Mouse (Mus musculus) cerebellum, adult 2 months (tissue): Measurements from ENCODE around the gene Arhgef18. TPM values are rescaled to one million over a fixed set of nuclear protein-coding genes. Genes with fewer than 3 reads are reported as not detected.

ENCODE experiments used
- DNase-seq, 2 experiments: peaks; one replicate each; pipeline ENCODE4 v3.0.0; 2021
- H3K27ac ChIP-seq: fragments of 200-500 bp; 2 replicates; pipeline ENCODE4 v1.5.1; 2012; ENCODE audit warnings: low read length, control low read depth, inconsistent platforms; ENCODE audit not compliant: insufficient read depth
- H3K27me3 ChIP-seq: fragments of 200-500 bp; 2 replicates; pipeline ENCODE4 v1.6.1; 2012; ENCODE audit warnings: inconsistent platforms, mild to moderate bottlenecking, low read length, moderate library complexity; ENCODE audit not compliant: control insufficient read depth, insufficient read depth
- H3K4me1 ChIP-seq: fragments of 200-500 bp; 2 replicates; pipeline ENCODE4 v1.6.1; 2011; ENCODE audit warnings: low read length; ENCODE audit not compliant: control insufficient read depth, insufficient read depth
- H3K4me3 ChIP-seq: fragments of 200-500 bp; replicated peaks from 2 replicates; pipeline ENCODE3; 2011; ENCODE audit warnings: mild to moderate bottlenecking, low read depth, low read length, control low read depth; ENCODE audit not compliant: insufficient read depth
- CTCF ChIP-seq: fragments of 200-500 bp; IDR thresholded peaks from 2 replicates; pipeline ENCODE4 v1.5.1; 2011; ENCODE audit warnings: low read depth, mild to moderate bottlenecking, control low read depth, low read length, moderate library complexity, borderline replicate concordance; ENCODE audit not compliant: insufficient read depth
- POLR2A ChIP-seq: fragments of 200-500 bp; IDR thresholded peaks from 2 replicates; pipeline ENCODE4 v1.6.1; 2011; ENCODE audit warnings: low read length, control low read depth, borderline replicate concordance; ENCODE audit not compliant: insufficient read depth
- WGBS: fragments of 180-500 bp; shearing (Covaris S2); methylation state at CpG from one replicate; pipeline ENCODE4 v1.1.7; 2018; 5-methylcytosine and 5-hydroxymethylcytosine counted together
- polyA plus RNA-seq: library from polyadenylated mRNA; depleted of rRNA; stranded (reverse); fragments of >200 nt; gene quantifications from 2 replicates; pipeline ENCODE4 v1.2.3, GENCODE M21; 2012

The Arhgef18 gene
- polyA plus RNA-seq, 1 experiment: 31.2 TPM

DNA sequence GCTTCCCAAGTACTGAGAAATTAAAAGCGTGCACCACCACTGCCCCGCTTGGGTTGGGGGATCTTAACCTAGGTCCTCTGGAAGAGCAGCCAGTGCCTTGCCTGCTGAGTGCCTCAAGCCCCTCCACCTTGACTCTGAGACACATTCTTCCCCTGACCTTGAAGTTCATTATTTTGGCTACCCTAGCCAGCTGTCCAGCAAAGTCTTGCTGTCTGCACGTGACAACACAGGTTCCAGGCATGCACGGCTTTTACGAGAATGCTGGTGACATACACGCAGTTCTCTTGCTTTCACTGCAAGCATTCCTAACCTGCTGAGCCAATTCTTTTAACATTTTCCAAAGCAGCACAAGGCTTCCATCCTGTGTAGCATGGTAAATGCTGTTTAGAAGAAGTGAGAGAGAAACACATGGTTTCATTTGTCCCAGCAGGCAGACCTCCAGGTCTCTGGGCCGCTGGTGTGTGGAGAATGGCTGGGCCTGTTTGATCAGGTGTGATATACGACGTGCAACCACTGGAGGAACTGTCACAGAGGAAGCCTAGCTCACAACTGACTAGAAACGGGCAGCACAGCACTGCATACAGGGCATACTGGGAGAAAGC is 27.4 kb downstream of the Arhgef18 start:
- no peak for DNase-seq
- no peaks in the 10 kb centered on the region for H3K27me3 ChIP-seq
- no peak overlapping the region for H3K4me3 ChIP-seq
- peaks cover 5% of the 10 kb centered on the region for H3K4me1 ChIP-seq
- H3K27ac ChIP-seq: no peak overlapping the region
- TF ChIP-seq POLR2A (no peak), CTCF (no peak)
- WGBS: 84% methylated on average over 10 of the region's 10 CpGs

DNA sequence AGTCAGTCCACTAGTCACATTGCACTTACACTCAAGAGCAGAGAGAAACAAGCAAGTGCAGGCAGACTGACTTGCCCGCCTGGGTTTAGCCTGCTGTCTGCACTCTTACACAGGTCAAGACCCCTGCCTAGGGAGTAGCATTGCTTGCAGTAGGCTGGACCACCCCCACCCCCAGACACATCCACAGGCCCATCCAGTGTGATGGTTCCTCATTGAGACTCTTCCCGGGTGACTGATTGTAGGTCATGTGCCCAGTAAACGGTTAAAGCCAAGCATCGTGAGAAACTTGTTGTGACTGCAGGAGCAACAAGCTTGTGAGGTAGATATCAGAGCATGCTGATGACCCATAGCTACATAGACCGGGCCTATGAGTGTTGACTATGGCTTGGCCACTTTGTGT is 28.7 kb downstream of the Arhgef18 start:
- no peak for DNase-seq
- no peak overlapping the region for H3K4me3 ChIP-seq
- H3K4me1 ChIP-seq: no peaks in the 10 kb centered on the region
- H3K27ac ChIP-seq: no peak overlapping the region
- no peak for TF ChIP-seq CTCF
- TF ChIP-seq POLR2A: no peak
- no peaks in the 10 kb centered on the region for H3K27me3 ChIP-seq
- WGBS: 90% methylated on average over 5 of the region's 5 CpGs

DNA sequence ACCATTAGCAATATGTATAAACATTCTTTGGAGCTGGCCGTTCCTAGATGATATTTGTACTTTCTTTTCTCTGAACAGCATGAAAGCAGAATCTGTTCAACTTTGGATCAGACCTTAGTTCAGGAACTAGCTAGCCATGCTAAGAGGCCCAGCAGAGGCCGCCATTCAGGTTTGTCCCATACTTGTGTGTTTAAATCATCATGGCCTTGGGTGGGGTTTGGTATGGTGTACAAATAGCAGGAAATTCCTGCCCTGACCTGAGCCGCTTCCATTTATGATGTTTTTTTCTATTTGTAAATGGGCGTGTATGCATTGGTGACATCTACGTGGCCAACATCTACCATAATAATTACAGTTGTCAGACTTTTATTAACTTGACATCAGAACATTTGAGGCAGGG is 32.4 kb downstream of the Arhgef18 start:
- no peak for DNase-seq
- no peaks in the 10 kb centered on the region; the same call in 1 of the 2 replicates for H3K4me1 ChIP-seq
- TF ChIP-seq POLR2A: no peak
- no peak for TF ChIP-seq CTCF
- no peak overlapping the region for H3K4me3 ChIP-seq
- 94% methylated on average over 5 of the region's 5 CpGs for WGBS
- H3K27ac ChIP-seq: no peak overlapping the region
- H3K27me3 ChIP-seq: no peaks in the 10 kb centered on the region

DNA sequence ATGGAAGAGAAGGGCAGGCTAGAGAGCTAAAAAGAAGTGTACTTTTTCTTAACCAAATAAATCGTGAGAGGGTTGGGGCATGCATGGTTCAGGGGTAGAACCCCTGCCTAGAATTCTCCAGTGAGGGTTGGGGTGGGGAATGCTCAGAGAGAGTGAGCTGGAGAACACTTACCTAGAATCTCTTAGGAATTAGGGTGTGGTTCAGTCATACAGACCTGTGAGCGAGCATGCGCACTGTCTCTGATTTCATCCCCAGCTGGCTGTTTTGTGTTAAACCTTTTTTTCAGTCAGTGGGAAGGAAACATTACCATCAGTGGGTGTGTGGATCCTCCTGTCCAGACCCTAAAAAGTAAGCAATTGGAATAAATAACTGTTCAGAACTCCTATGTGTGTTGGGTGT is 33.4 kb downstream of the Arhgef18 start:
- Histone ChIP-seq H3K4me1 (no peaks in the 10 kb centered on the region; the same call in 1 of the 2 replicates), H3K27me3 (no peaks in the 10 kb centered on the region), H3K27ac (no peak overlapping the region), H3K4me3 (no peak overlapping the region)
- DNase-seq: no peak
- TF ChIP-seq POLR2A (no peak), CTCF (no peak)
- WGBS: 94% methylated on average over 3 of the region's 3 CpGs

- Histone ChIP-seq H3K27me3 (no peaks in the 10 kb centered on the region), H3K4me3 (no peak overlapping the region), H3K27ac (no peak overlapping the region), H3K4me1 (no peaks in the 10 kb centered on the region; the same call in 1 of the 2 replicates)
- 93% methylated on average over 2 of the region's 2 CpGs for WGBS
- TF ChIP-seq CTCF (no peak), POLR2A (no peak)
- no peak for DNase-seq
Measured at GRCm38 (mm10) chr8:3428426-3428825, 35.6 kb downstream of the Arhgef18 start.

- H3K4me1 ChIP-seq: no peaks in the 10 kb centered on the region; the same call in 1 of the 2 replicates
- 14% methylated on average over 2 of the region's 2 CpGs for WGBS
- no peak overlapping the region for H3K4me3 ChIP-seq
- TF ChIP-seq CTCF (no peak), POLR2A (no peak)
- no peaks in the 10 kb centered on the region for H3K27me3 ChIP-seq
- H3K27ac ChIP-seq: no peak overlapping the region
- DNase-seq: peak; percentile 79 to 88
Measured at GRCm38 (mm10) chr8:3429966-3430365, 37.2 kb downstream of the Arhgef18 start.

- 89% methylated on average over 3 of the region's 3 CpGs for WGBS
- no peak overlapping the region for H3K4me3 ChIP-seq
- no peak for DNase-seq
- no peaks in the 10 kb centered on the region; the same call in 1 of the 2 replicates for H3K4me1 ChIP-seq
- no peaks in the 10 kb centered on the region for H3K27me3 ChIP-seq
- TF ChIP-seq POLR2A (no peak), CTCF (no peak)
- no peak overlapping the region for H3K27ac ChIP-seq
Measured at GRCm38 (mm10) chr8:3431113-3431512, 38.3 kb downstream of the Arhgef18 start.

GRCm38 (mm10) chr8:3436492-3436891 is 43.7 kb downstream of the Arhgef18 start:
- 70% methylated on average over 6 of the region's 6 CpGs for WGBS

More at GRCm38 (mm10) chr8:3436492-3436891, 43.7 kb downstream of the Arhgef18 start:
- TF ChIP-seq POLR2A: no peak
- TF ChIP-seq CTCF: no peak
- H3K27ac ChIP-seq: no peak overlapping the region
- DNase-seq: no peak
- H3K4me3 ChIP-seq: no peak overlapping the region
- H3K27me3 ChIP-seq: no peaks in the 10 kb centered on the region
- H3K4me1 ChIP-seq: no peaks in the 10 kb centered on the region
